Mouse (Mus musculus) stomach, postnatal 0 days (tissue): ENCODE results near the gene Hexb.

Experiments used
- CTCF ChIP-seq: IDR thresholded peaks from 2 replicates; pipeline ENCODE4 v1.5.1; 2016; ENCODE audit warnings: antibody characterized with exemption, low read depth, mild to moderate bottlenecking, moderate library complexity
- EP300 ChIP-seq: optimal IDR thresholded peaks from 2 replicates; pipeline ENCODE3; 2016; ENCODE audit warnings: antibody characterized with exemption

GRCm38 (mm10) chr13:97238181-97238981, 40.2 kb upstream of the Hexb start:
- TF ChIP-seq CTCF (no peak), EP300 (no peak)
